Mouse (Mus musculus) ES-Bruce4 (cell line): Measurements from ENCODE around the gene Nelfe. TPM values are rescaled to one million over a fixed set of nuclear protein-coding genes. Genes with fewer than 3 reads are reported as not detected.

ENCODE experiments used
- H3K27ac ChIP-seq: 2 replicates; pipeline ENCODE4 v1.5.1; 2012; ENCODE audit warnings: low read length, inconsistent platforms; ENCODE audit not compliant: insufficient read depth
- H3K27me3 ChIP-seq: 2 replicates; pipeline ENCODE4 v1.6.1; 2012; ENCODE audit warnings: mild to moderate bottlenecking, low read length, inconsistent platforms; ENCODE audit not compliant: control insufficient read depth, poor library complexity, insufficient read depth, severe bottlenecking
- H3K36me3 ChIP-seq: 2 replicates; pipeline ENCODE4 v1.6.1; 2012; ENCODE audit warnings: inconsistent platforms, mild to moderate bottlenecking, low read length, moderate library complexity; ENCODE audit not compliant: control insufficient read depth, poor library complexity, insufficient read depth, severe bottlenecking
- H3K4me1 ChIP-seq: one replicate; pipeline ENCODE4 v1.8.1; 2011; ENCODE audit warnings: low read length; ENCODE audit not compliant: control insufficient read depth, insufficient read depth
- H3K4me3 ChIP-seq: 2 replicates; pipeline ENCODE4 v1.5.1; 2011; ENCODE audit warnings: low read depth, mild to moderate bottlenecking, low read length
- H3K9ac ChIP-seq: 2 replicates; pipeline ENCODE4 v1.6.1; 2012; ENCODE audit warnings: low read depth, mild to moderate bottlenecking, inconsistent platforms; ENCODE audit not compliant: poor library complexity, severe bottlenecking
- H3K9me3 ChIP-seq: replicated peaks from 2 replicates; pipeline ENCODE4 v1.6.1; 2012; ENCODE audit warnings: mild to moderate bottlenecking, low read length, inconsistent platforms; ENCODE audit not compliant: control insufficient read depth, poor library complexity, insufficient read depth, severe bottlenecking
- CTCF ChIP-seq: IDR thresholded peaks from one replicate; pipeline ENCODE4 v1.8.1; 2011; ENCODE audit warnings: low read depth, low read length
- EP300 ChIP-seq: IDR thresholded peaks from 2 replicates; pipeline ENCODE4 v1.6.1; 2011; ENCODE audit warnings: low read depth, low read length; ENCODE audit not compliant: insufficient read depth
- polyA plus RNA-seq: library from polyadenylated mRNA; stranded (reverse); fragments of >200 nt; gene quantifications from 2 replicates; pipeline ENCODE4 v1.2.4, GENCODE M21; 2011; ENCODE audit warnings: low read depth; ENCODE audit not compliant: missing spikeins, insufficient read depth, insufficient read length

Nelfe gene
- polyA plus RNA-seq, 1 experiment: 53.0 TPM

DNA sequence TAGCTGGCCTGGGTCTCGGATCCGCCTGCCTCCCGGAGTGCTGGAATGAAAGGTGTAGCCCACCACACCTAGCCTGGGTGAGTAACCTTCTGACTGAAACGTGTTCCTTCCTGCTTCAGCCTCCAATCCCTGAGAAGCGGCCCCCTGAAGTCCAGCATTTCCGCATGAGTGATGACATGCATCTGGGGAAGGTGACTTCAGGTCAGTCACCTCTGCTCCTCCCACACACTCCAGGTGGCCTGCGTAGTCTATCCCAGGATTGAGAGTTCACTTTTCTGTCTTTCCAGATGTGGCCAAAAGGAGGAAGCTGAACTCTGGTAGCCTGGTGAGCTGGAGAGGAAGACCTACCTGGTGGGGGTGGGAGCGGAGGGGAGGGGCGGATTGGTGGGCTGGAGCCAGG lies 52.7 kb downstream of the Nelfe start:
- Histone ChIP-seq H3K36me3 (peaks cover 4% of the 10 kb centered on the region; the same call in 1 of the 2 replicates), H3K4me1 (no peaks in the 10 kb centered on the region), H3K4me3 (no peak overlapping the region), H3K9me3 (no peaks in the 10 kb centered on the region), H3K27ac (peak overlapping the region; percentile 62), H3K27me3 (no peaks in the 10 kb centered on the region), H3K9ac (no peak overlapping the region)
- TF ChIP-seq CTCF: no peak
- peak; percentile 71; the same call in 1 of the 2 replicates for TF ChIP-seq EP300

Other genes with a start within 250 kb of the Nelfe start
- 74.3 and 75.9 TPM in 2 replicates for gene Rnf5, start 246.7 kb upstream of the Nelfe start, polyA plus RNA-seq
- gene Agpat1, start 246.1 kb upstream of the Nelfe start, polyA plus RNA-seq: 66.8 and 81.7 TPM in 2 replicates
- 0.85 and 1.1 TPM in 2 replicates for gene Egfl8, start 234.4 kb upstream of the Nelfe start, polyA plus RNA-seq
- gene Ppt2, start 221.9 kb upstream of the Nelfe start, polyA plus RNA-seq: 26.7 and 29.2 TPM in 2 replicates
- gene Prrt1, start 220.9 kb upstream of the Nelfe start, polyA plus RNA-seq: not detected in 2 replicates
- gene Fkbpl, start 205.6 kb upstream of the Nelfe start, polyA plus RNA-seq: 11.0 and 16.5 TPM in 2 replicates
- gene Atf6b, start 203.2 kb upstream of the Nelfe start, polyA plus RNA-seq: 31.3 and 32.0 TPM in 2 replicates
- 0.13 and 0.15 TPM in 2 replicates for gene Tnxb, start 179.9 kb upstream of the Nelfe start, polyA plus RNA-seq
- 0.12 and 0.23 TPM in 2 replicates for gene C4b, start 106.5 kb upstream of the Nelfe start, polyA plus RNA-seq
- not detected in 2 replicates for gene Cyp21a1, start 45.8 kb upstream of the Nelfe start, polyA plus RNA-seq
- 18.7 and 25.8 TPM in 2 replicates for gene Stk19, start 13.4 kb upstream of the Nelfe start, polyA plus RNA-seq
- 22.6 and 24.5 TPM in 2 replicates for gene Dxo, start 13.4 kb upstream of the Nelfe start, polyA plus RNA-seq
- gene Skiv2l, start 181 bp upstream of the Nelfe start, polyA plus RNA-seq: 12.7 and 13.1 TPM in 2 replicates
- not detected in 2 replicates for gene Cfb, start 12.1 kb downstream of the Nelfe start, polyA plus RNA-seq
- 22.8 and 24.7 TPM in 2 replicates for gene Zbtb12, start 29.1 kb downstream of the Nelfe start, polyA plus RNA-seq
- gene Gm20547, start 31.7 kb downstream of the Nelfe start, polyA plus RNA-seq: 0.41 TPM in 1 of 2 replicates, not detected in the other
- gene C2, start 47.9 kb downstream of the Nelfe start, polyA plus RNA-seq: 9.9 and 10.8 TPM in 2 replicates
- 60.9 and 75.4 TPM in 2 replicates for gene Ehmt2, start 48.1 kb downstream of the Nelfe start, polyA plus RNA-seq
- gene Slc44a4, start 64.1 kb downstream of the Nelfe start, polyA plus RNA-seq: 5.3 and 5.8 TPM in 2 replicates
- gene Neu1, start 80.9 kb downstream of the Nelfe start, polyA plus RNA-seq: 13.6 and 15.1 TPM in 2 replicates
- gene Hspa1b, start 108.8 kb downstream of the Nelfe start, polyA plus RNA-seq: 2.6 and 3.0 TPM in 2 replicates
- gene Gm20481, start 119.5 kb downstream of the Nelfe start, polyA plus RNA-seq: not detected in 2 replicates
- gene Hspa1a, start 121.8 kb downstream of the Nelfe start, polyA plus RNA-seq: 1.9 and 2.5 TPM in 2 replicates
- gene Hspa1l, start 122.3 kb downstream of the Nelfe start, polyA plus RNA-seq: 0.25 TPM in 1 of 2 replicates, not detected in the other
- gene Lsm2, start 131.5 kb downstream of the Nelfe start, polyA plus RNA-seq: 163 and 166 TPM in 2 replicates
- gene Vars, start 150.6 kb downstream of the Nelfe start, polyA plus RNA-seq: 108 and 123 TPM in 2 replicates
- gene Vwa7, start 166.2 kb downstream of the Nelfe start, polyA plus RNA-seq: 0.30 and 0.33 TPM in 2 replicates
- 1.7 and 3.9 TPM in 2 replicates for gene Sapcd1, start 177.6 kb downstream of the Nelfe start, polyA plus RNA-seq
- gene Msh5, start 196.4 kb downstream of the Nelfe start, polyA plus RNA-seq: 6.7 and 7.4 TPM in 2 replicates
- 173 and 182 TPM in 2 replicates for gene Clic1, start 199.6 kb downstream of the Nelfe start, polyA plus RNA-seq
- gene Ddah2, start 208.6 kb downstream of the Nelfe start, polyA plus RNA-seq: 92.5 and 101 TPM in 2 replicates
- gene Ly6g6c, start 215.0 kb downstream of the Nelfe start, polyA plus RNA-seq: 3.7 and 4.0 TPM in 2 replicates
- 2.8 and 3.3 TPM in 2 replicates for gene Mpig6b, start 215.8 kb downstream of the Nelfe start, polyA plus RNA-seq
- 27.5 and 31.2 TPM in 2 replicates for gene Ly6g6e, start 226.5 kb downstream of the Nelfe start, polyA plus RNA-seq
- gene Ly6g6d, start 227.7 kb downstream of the Nelfe start, polyA plus RNA-seq: 1.3 and 1.9 TPM in 2 replicates
- not detected in 2 replicates for gene Ly6g6f, start 235.2 kb downstream of the Nelfe start, polyA plus RNA-seq
- gene Abhd16a, start 238.9 kb downstream of the Nelfe start, polyA plus RNA-seq: 12.7 and 15.6 TPM in 2 replicates